Mouse (Mus musculus) forebrain, embryonic 11.5 days (tissue): ENCODE measurements around the gene Gpnmb. TPM values are rescaled to one million over a fixed set of nuclear protein-coding genes. Genes with fewer than 3 reads are reported as not detected.
A peak's percentile ranks its signal among the peaks of the same experiment; 100 is the strongest.

Experiments
- ATAC-seq: fragments of 200-750 bp; cut with Nextera tagmentation; replicated peaks from 2 replicates; pipeline ENCODE4 v1.8.0; 2017; ENCODE audit warnings: moderate TSS enrichment; ENCODE audit not compliant: low FRiP score
- DNase-seq: peaks from one replicate; pipeline ENCODE4 v3.0.0-alpha.2; 2017; ENCODE audit warnings: low spot score
- H3K27ac ChIP-seq: fragments of 300-500 bp; sonication (generic); 2 replicates; pipeline ENCODE4 v1.5.1; 2014; ENCODE audit warnings: low read depth, low read length
- H3K27me3 ChIP-seq: fragments of 300-500 bp; sonication (generic); 2 replicates; pipeline ENCODE4 v1.6.1; 2014; ENCODE audit warnings: mild to moderate bottlenecking, low read length, mixed read lengths; ENCODE audit not compliant: control insufficient read depth, insufficient read depth
- H3K36me3 ChIP-seq: fragments of 300-500 bp; sonication (generic); 2 replicates; pipeline ENCODE4 v1.6.1; 2014; ENCODE audit warnings: mild to moderate bottlenecking, low read length, moderate library complexity, mixed read lengths; ENCODE audit not compliant: control insufficient read depth, insufficient read depth
- H3K4me1 ChIP-seq: fragments of 300-500 bp; sonication (generic); replicated peaks from 2 replicates; pipeline ENCODE4 v1.6.1; 2014; ENCODE audit warnings: low read length, mixed read lengths; ENCODE audit not compliant: control insufficient read depth, insufficient read depth
- H3K4me2 ChIP-seq: fragments of 300-500 bp; sonication (generic); 2 replicates; pipeline ENCODE4 v1.6.1; 2014; ENCODE audit warnings: low read depth, mild to moderate bottlenecking, low read length, moderate library complexity, mixed read lengths; ENCODE audit not compliant: severe bottlenecking
- H3K4me3 ChIP-seq: fragments of 300-500 bp; sonication (generic); 2 replicates; pipeline ENCODE4 v1.5.1; 2014; ENCODE audit warnings: low read depth, low read length
- H3K9ac ChIP-seq: fragments of 300-500 bp; sonication (generic); 2 replicates; pipeline ENCODE4 v1.6.1; 2014; ENCODE audit warnings: low read length
- H3K9me3 ChIP-seq: fragments of 300-500 bp; sonication (generic); 2 replicates; pipeline ENCODE4 v1.6.1; 2016; ENCODE audit warnings: low read length, mixed read lengths; ENCODE audit not compliant: control insufficient read depth
- WGBS: fragments of 180-500 bp; shearing (Covaris S2); extraction: QIAGEN DNeasy Blood & Tissue Kit; methylation state at CpG from one replicate; pipeline ENCODE4 v1.1.7; 2014; 5-methylcytosine and 5-hydroxymethylcytosine counted together
- polyA plus RNA-seq: library from polyadenylated mRNA; unstranded; fragments of >200 nt; fragmentation: Nextera tagmentation; extraction: Ambion mirVana; gene quantifications from 2 replicates; pipeline ENCODE4 v1.2.1, GENCODE M21; 2014

Gene Gpnmb
- polyA plus RNA-seq, 1 experiment from 2014 or later: 0.51 TPM

- 11% methylated on average over 18 of the region's 18 CpGs for WGBS
- Histone ChIP-seq H3K4me3 (peak overlapping the region; percentile 19; the same call in 1 of the 2 replicates), H3K9ac (peak overlapping the region; percentile 48), H3K36me3 (no peaks in the 10 kb centered on the region), H3K27me3 (no peaks in the 10 kb centered on the region; the same call in 1 of the 2 replicates), H3K4me2 (peak overlapping the region; percentile 44), H3K27ac (no peak overlapping the region), H3K4me1 (0 out of 2 replicates have a peak, but pooled peaks cover 4% of the 10 kb centered on the region), H3K9me3 (no peaks in the 10 kb centered on the region)
- ATAC-seq: no peak
- DNase-seq: peak; percentile 76
These were observed 3.3 kb downstream of the Gpnmb start for GRCm38 (mm10) chr6:49039470-49040180.

- Histone ChIP-seq H3K27ac (no peak overlapping the region), H3K4me1 (0 out of 2 replicates have a peak, but pooled peaks cover 2% of the 10 kb centered on the region), H3K36me3 (no peaks in the 10 kb centered on the region), H3K27me3 (no peaks in the 10 kb centered on the region), H3K4me3 (no peak overlapping the region), H3K9me3 (no peaks in the 10 kb centered on the region), H3K9ac (no peak overlapping the region), H3K4me2 (no peak overlapping the region)
- ATAC-seq: no peak
- WGBS: 76% methylated on average over 6 of the region's 6 CpGs
- DNase-seq: no peak
These were observed 10.2 kb downstream of the Gpnmb start for GRCm38 (mm10) chr6:49046502-49046901.

GRCm38 (mm10) chr6:49046976-49047375 lies 10.6 kb downstream of the Gpnmb start:
- no peaks in the 10 kb centered on the region for H3K36me3 ChIP-seq
- 85% methylated on average over 8 of the region's 8 CpGs for WGBS
- DNase-seq: no peak
- H3K27me3 ChIP-seq: no peaks in the 10 kb centered on the region
- no peaks in the 10 kb centered on the region for H3K9me3 ChIP-seq
- H3K9ac ChIP-seq: no peak overlapping the region
- ATAC-seq: no peak
- H3K4me2 ChIP-seq: no peak overlapping the region
- 0 out of 2 replicates have a peak, but pooled peaks cover 2% of the 10 kb centered on the region for H3K4me1 ChIP-seq
- H3K27ac ChIP-seq: no peak overlapping the region
- H3K4me3 ChIP-seq: no peak overlapping the region

GRCm38 (mm10) chr6:49047848-49048247 lies 11.5 kb downstream of the Gpnmb start:
- Histone ChIP-seq H3K4me3 (no peak overlapping the region), H3K4me1 (0 out of 2 replicates have a peak, but pooled peaks cover 2% of the 10 kb centered on the region), H3K9me3 (no peaks in the 10 kb centered on the region), H3K36me3 (no peaks in the 10 kb centered on the region), H3K9ac (no peak overlapping the region), H3K4me2 (no peak overlapping the region), H3K27me3 (no peaks in the 10 kb centered on the region), H3K27ac (no peak overlapping the region)
- ATAC-seq (no peak), DNase-seq (no peak)
- WGBS: 81% methylated on average over 10 of the region's 10 CpGs

GRCm38 (mm10) chr6:49048395-49048794 lies 12.0 kb downstream of the Gpnmb start:
- WGBS: 88% methylated on average over 10 of the region's 10 CpGs
- ATAC-seq (no peak), DNase-seq (no peak)
- Histone ChIP-seq H3K4me1 (0 out of 2 replicates have a peak, but pooled peaks cover 2% of the 10 kb centered on the region), H3K27ac (no peak overlapping the region), H3K36me3 (no peaks in the 10 kb centered on the region), H3K27me3 (no peaks in the 10 kb centered on the region), H3K9ac (no peak overlapping the region), H3K9me3 (no peaks in the 10 kb centered on the region), H3K4me3 (no peak overlapping the region), H3K4me2 (no peak overlapping the region)

- Histone ChIP-seq H3K4me3 (no peak overlapping the region), H3K9ac (no peak overlapping the region), H3K27me3 (no peaks in the 10 kb centered on the region), H3K9me3 (no peaks in the 10 kb centered on the region), H3K36me3 (no peaks in the 10 kb centered on the region), H3K4me2 (no peak overlapping the region), H3K4me1 (peaks cover 8% of the 10 kb centered on the region; the same call in 1 of the 2 replicates), H3K27ac (no peak overlapping the region)
- DNase-seq (no peak), ATAC-seq (no peak)
- WGBS: 45% methylated on average over 11 of the region's 11 CpGs
These were observed 14.5 kb downstream of the Gpnmb start for GRCm38 (mm10) chr6:49050677-49051410.

GRCm38 (mm10) chr6:49052191-49052590 lies 15.8 kb downstream of the Gpnmb start:
- Histone ChIP-seq H3K27me3 (no peaks in the 10 kb centered on the region), H3K4me1 (peaks cover 8% of the 10 kb centered on the region; the same call in 1 of the 2 replicates), H3K4me3 (no peak overlapping the region), H3K4me2 (no peak overlapping the region), H3K9ac (no peak overlapping the region), H3K27ac (no peak overlapping the region), H3K9me3 (no peaks in the 10 kb centered on the region), H3K36me3 (no peaks in the 10 kb centered on the region)
- ATAC-seq (no peak), DNase-seq (no peak)
- 80% methylated on average over 5 of the region's 5 CpGs for whole genome bisulfite sequencing

GRCm38 (mm10) chr6:49055256-49055733 lies 18.9 kb downstream of the Gpnmb start:
- Histone ChIP-seq H3K4me3 (no peak overlapping the region), H3K9me3 (no peaks in the 10 kb centered on the region), H3K27ac (peak overlapping the region; percentile 71), H3K27me3 (no peaks in the 10 kb centered on the region), H3K36me3 (no peaks in the 10 kb centered on the region), H3K4me2 (peak overlapping the region; percentile 27; the same call in 1 of the 2 replicates), H3K4me1 (peaks cover 5% of the 10 kb centered on the region; the same call in 1 of the 2 replicates), H3K9ac (0 out of 2 replicates have a peak overlapping the region, but pooled peaks have one; percentile 10)
- ATAC-seq (peak; percentile 76), DNase-seq (no peak)
- 2% methylated on average over 7 of the region's 7 CpGs for WGBS
